Mouse (Mus musculus) frontal cortex, postnatal 25 days (tissue): ENCODE results near the gene Cyp2c50.
"Not testable (repeated sequence)": the region's sequence is repeated elsewhere in the genome, so short reads cannot be mapped to it uniquely, and the experiment has no call there.

Source experiments
- DNase-seq, 2 experiments: peaks; one replicate each; pipeline ENCODE4 v3.0.0; 2022; ENCODE audit warnings: low spot score in 2 of 2

The Cyp2c50 gene

DNA sequence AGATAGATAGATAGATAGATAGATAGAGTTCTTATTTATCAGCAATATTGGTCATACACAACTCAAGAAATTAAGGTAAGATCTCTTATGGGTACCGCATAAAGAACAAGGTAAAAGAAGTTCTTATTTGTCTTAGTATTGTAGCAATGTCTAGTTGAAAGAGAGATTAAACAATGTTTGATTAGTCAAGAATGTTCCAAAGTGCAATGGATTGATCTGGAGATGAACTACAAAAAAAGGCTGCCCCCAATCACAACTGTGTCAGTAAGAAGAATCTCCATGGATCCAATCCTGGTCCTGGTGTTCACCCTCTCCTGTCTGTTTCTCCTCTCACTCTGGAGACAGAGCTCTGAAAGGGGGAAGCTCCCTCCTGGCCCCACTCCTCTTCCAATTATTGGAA lies at the start of gene Cyp2c50:
Gene Cyp2c50 (plus strand): TSS at position 268 of the 400 bp plus-strand sequence.
- DNase-seq: not testable (repeated sequence)

DNA sequence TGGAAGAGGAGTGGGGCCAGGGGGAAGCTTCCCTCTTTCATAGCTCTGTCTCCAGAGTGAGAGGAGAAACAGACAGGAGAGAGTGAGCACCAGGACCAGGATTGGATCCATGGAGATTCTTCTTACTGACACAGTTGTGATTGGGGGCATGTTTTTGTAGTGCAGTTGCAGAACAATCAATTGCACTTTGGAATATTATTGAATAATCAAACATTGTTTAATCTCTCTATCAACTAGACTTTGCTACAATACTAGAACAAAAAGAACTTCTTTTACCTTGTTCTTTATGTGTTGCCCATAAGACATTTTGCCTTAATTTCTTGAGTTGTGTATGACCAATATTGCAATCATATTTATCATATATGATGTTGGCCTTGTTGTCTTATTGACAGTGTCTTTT lies 15.8 kb upstream of the Cyp2c50 start, which contains the start of gene Cyp2c54:
Gene Cyp2c54 (minus strand): TSS at position 127 of the 400 bp plus-strand sequence.
- DNase-seq: no peak

DNA sequence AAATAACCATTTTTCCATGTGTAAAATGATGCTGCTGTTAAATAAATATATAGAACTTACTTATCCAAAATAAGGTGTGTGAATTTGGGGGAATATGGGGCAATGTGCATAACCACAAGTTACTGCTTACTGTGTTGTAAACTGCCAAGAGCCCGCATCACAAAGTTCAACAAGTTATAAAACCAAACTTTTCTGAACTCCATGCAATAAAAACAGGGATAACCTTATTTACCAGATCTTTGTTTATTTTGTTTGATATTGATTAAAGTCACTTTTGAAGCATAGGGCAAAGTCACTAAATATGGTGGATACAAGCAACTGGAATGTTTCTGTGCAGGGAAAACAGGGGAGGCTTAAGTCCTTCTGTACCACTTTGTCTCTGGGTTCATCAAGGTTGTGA lies 1.1 kb upstream of the Cyp2c50 start:
- no peak for DNase-seq

DNA sequence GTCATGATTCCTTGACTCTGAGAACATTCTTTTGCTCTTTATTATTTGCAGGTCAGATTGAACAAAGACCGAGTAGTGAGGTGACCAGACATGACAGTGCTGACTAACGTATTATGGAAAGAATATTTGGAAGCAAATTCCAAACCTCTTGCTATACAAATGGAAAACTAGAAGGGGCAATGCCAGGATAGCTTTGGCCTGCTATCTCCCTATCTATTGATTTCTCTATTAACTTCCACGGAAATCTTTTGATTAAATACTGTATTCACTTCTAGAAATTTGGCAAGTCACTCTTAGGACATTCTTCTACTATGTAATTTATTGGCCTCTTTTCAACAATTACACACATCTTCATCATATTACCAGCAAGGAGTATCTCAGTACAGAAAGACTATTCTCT lies 1.6 kb downstream of the Cyp2c50 start:
- DNase-seq: no peak

DNA sequence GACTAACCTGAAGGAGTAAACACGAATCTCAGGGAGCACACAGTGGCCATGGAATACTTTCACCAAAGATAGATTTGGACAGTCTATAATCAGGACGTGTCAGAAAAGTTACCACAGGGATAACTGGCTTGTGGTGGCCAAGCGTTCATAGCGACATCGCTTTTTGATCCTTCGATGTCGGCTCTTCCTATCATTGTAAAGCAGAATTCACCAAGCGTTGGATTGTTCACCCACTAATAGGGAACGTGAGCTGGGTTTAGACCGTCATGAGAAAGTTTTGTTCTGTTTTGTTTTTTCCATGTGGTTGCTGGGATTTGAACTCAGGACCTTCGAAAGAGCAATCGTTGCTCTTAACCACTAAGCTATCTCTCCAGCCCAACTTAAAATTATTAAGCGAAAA lies 30.1 kb downstream of the Cyp2c50 start:
- not testable (repeated sequence) for DNase-seq

DNA sequence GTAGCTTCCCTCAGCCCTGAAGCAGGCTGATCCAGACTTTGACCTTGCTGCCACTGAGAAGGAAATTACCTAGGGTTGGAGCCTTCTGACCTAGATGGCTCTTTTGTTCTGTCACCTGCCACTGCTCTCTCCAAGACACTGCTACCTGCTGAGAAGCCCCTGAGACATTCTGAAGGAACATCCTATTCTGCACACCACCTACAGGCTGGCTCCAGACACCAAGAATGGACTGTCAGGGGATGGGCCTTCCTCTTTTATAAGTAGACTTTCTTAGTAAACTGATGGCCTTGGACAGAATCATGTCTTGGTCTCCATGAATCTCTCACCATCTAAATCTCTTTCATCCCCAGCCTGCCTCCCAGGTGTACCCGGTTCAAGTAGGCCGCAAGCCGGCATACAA lies 35.7 kb downstream of the Cyp2c50 start:
- DNase-seq: not testable (repeated sequence)

DNA sequence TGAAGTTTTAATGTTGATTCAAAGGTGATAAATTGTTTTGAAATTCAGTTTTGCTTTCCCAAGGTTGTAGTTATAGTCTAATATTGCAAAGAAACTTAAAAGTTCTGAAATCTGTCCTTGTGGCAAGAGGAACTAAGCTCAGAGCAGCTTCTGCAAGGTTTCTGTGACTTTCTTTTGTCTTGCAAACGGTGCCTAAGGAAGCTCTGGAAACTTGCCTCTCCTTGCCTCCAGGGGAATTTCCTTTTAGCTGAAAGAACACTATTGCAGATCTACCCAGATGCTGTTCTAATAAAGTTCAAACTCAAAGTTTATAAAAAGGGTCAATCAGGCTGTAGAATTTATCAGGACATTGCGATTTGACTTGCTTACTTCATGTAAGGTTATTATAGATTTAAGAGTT lies 37.5 kb downstream of the Cyp2c50 start:
- DNase-seq: not testable (repeated sequence)
